Mouse (Mus musculus) MEL (cell line): ENCODE data around the gene Cdh4.

Experiments
- CHD2 ChIP-seq: IDR thresholded peaks from 2 replicates; pipeline ENCODE4 v1.6.1; 2011; ENCODE audit warnings: low read length, improper control_type of control experiment
- CTCF ChIP-seq, 3 experiments: IDR thresholded peaks in 2 of 3; conservative IDR thresholded peaks in 1 of 3; 2 replicates each; pipeline ENCODE4 v1.5.1; 2011 to 2012; ENCODE audit warnings: low read length in 3 of 3, low read depth in 2 of 3, mild to moderate bottlenecking in 2 of 3, improper control_type of control experiment in 1 of 3, inconsistent platforms in 1 of 3, mixed read lengths in 1 of 3, moderate library complexity in 1 of 3; ENCODE audit not compliant: control insufficient read depth in 1 of 3, insufficient read depth in 1 of 3, poor library complexity in 1 of 3, severe bottlenecking in 1 of 3
- EP300 ChIP-seq, 2 experiments: IDR thresholded peaks; 2 replicates each; pipeline ENCODE4 v1.6.1; 2011; ENCODE audit warnings: improper control_type of control experiment in 2 of 2, low read length in 2 of 2, low read depth in 1 of 2, mild to moderate bottlenecking in 1 of 2
- GATA1 ChIP-seq: IDR thresholded peaks from 2 replicates; pipeline ENCODE4 v1.6.1; 2011; ENCODE audit warnings: low read depth, low read length, improper control_type of control experiment
- MAX ChIP-seq: IDR thresholded peaks from 2 replicates; pipeline ENCODE4 v1.6.1; 2011; ENCODE audit warnings: low read length, improper control_type of control experiment
- MYB ChIP-seq: IDR thresholded peaks from 2 replicates; pipeline ENCODE4 v1.6.1; 2011; ENCODE audit warnings: mild to moderate bottlenecking, low read depth, low read length, improper control_type of control experiment
- MYC ChIP-seq: IDR thresholded peaks from 2 replicates; pipeline ENCODE4 v1.6.1; 2011; ENCODE audit warnings: low read depth, mild to moderate bottlenecking, low read length, improper control_type of control experiment, moderate library complexity
- NRF1 ChIP-seq: IDR thresholded peaks from 2 replicates; pipeline ENCODE4 v1.6.1; 2014; ENCODE audit warnings: low read depth, mild to moderate bottlenecking, inconsistent platforms, low read length, improper control_type of control experiment, moderate library complexity; ENCODE audit not compliant: poor library complexity, insufficient read depth, severe bottlenecking
- POLR2A ChIP-seq, 2 experiments: IDR thresholded peaks; 2 replicates each; pipeline ENCODE4 v1.6.1; 2011 to 2012; ENCODE audit warnings: low read length in 2 of 2, mild to moderate bottlenecking in 2 of 2, control low read depth in 1 of 2, improper control_type of control experiment in 1 of 2, low read depth in 1 of 2, moderate library complexity in 1 of 2; ENCODE audit not compliant: control insufficient read depth in 1 of 2, insufficient read depth in 1 of 2, poor library complexity in 1 of 2
- RAD21 ChIP-seq: IDR thresholded peaks from 2 replicates; pipeline ENCODE4 v1.6.1; 2011; ENCODE audit warnings: mild to moderate bottlenecking, low read depth, low read length, improper control_type of control experiment
- TAL1 ChIP-seq: IDR thresholded peaks from 2 replicates; pipeline ENCODE4 v1.6.1; 2012; ENCODE audit warnings: mild to moderate bottlenecking, inconsistent platforms, low read length, moderate library complexity, mixed read lengths
- ZC3H11A ChIP-seq: IDR thresholded peaks from 2 replicates; pipeline ENCODE4 v1.6.1; 2012; ENCODE audit warnings: low read depth, mild to moderate bottlenecking, inconsistent platforms, low read length, improper control_type of control experiment

DNA sequence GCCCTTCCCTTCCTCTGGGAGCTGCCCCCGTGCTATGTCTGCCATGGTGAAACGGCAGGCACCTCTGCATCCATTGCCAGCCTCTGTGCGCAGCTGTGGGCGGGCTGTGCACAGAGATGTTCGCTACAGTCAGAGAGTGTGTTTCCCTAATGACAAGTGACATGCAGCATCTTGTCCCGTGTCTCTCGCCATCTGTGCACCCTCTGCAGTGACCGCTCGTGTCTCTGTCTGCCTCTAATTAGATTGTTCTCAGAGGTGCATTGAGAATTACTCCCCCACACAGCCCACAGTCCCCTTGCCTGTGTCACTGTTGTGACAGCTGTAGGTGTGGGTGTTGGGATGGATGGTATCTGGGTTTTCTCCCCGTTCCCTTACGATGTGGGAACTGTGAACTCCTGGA is 410.6 kb downstream of the Cdh4 start:
- no peak for TF ChIP-seq CHD2
- no peak for TF ChIP-seq CTCF (IDR thresholded peaks at IDR 0.05 in 2 of 3, conservative IDR thresholded peaks at IDR 0.05 in 1 of 3; ENCODE audit: control insufficient read depth in 1 of 3, insufficient read depth in 1 of 3, low read depth in 2 of 3, low read length in 3 of 3, poor library complexity in 1 of 3, severe bottlenecking in 1 of 3)
- TF ChIP-seq POLR2A (IDR thresholded peaks at IDR 0.05; ENCODE audit: control insufficient read depth in 1 of 2, insufficient read depth in 1 of 2, low read depth in 1 of 2, low read length in 2 of 2, poor library complexity in 1 of 2) = no peak
- no peak for TF ChIP-seq MYB
- no peak for TF ChIP-seq MAX
- TF ChIP-seq NRF1 = no peak
- TF ChIP-seq GATA1 = no peak
- TF ChIP-seq MYC = no peak
- TF ChIP-seq EP300 (IDR thresholded peaks at IDR 0.05; ENCODE audit: low read depth in 1 of 2, low read length in 2 of 2) = no peak
- TF ChIP-seq RAD21 = no peak
- TF ChIP-seq ZC3H11A = no peak
- no peak for TF ChIP-seq TAL1
